Mouse (Mus musculus): ENCODE results near the gene Col19a1. TPM values are rescaled to one million over a fixed set of nuclear protein-coding genes. Genes with fewer than 3 reads are reported as not detected.

Col19a1 gene
- total RNA-seq, 2 experiments from 2014 or later, result 0.18 to 0.33 TPM

DNA sequence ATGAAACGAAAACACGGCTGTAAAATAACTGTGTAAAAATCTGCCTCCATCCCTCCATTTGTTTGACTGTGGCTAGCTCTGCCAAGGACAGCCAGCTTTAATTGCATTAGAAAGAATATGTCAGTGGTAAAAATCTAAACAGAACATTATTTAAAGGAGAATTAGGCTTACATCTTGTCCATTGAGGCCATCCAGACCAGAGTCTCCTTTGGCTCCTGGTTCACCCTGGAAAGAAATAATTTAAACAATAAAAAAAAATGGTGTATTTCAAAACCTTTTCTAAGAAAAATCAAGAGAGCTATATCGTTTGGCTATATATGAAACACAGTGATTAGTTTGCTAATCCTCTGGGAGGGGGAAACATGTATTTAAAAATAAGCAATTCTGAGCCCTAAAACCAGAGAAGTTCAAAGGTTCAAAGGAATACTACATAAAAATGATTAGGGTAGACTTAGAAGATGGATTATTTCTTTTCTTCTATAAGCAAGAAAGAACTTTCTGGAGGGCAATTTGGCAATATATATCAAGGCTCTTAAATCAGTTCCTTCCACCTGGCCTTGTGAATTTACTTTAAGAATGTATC, 125.9 kb downstream of the Col19a1 start:
- no peak for DNase-seq

DNA sequence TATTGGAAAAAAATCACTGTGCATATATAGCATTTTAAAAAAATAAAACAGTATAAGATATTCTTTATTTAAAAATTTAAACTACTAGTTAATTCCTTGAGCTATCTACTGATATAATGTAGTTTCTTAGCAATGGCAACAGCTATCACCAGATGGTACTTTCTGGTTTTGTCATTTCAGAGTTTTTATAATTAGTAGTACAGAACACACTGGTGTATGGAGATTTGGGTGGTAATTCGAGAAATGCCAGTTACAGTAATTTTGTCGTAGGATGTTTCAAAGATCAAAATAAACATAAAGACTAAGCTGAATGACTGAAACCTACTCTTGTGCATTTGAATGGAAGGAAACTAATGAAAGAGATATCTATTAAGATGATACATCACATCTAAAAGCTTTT, 129.3 kb downstream of the Col19a1 start:
- DNase-seq, result no peak

GRCm38 (mm10) chr1:24452572-24453269, 134.6 kb downstream of the Col19a1 start:
- no peak for DNase-seq

GRCm38 (mm10) chr1:24452159-24452558, 135.1 kb downstream of the Col19a1 start:
- DNase-seq, result no peak

DNA sequence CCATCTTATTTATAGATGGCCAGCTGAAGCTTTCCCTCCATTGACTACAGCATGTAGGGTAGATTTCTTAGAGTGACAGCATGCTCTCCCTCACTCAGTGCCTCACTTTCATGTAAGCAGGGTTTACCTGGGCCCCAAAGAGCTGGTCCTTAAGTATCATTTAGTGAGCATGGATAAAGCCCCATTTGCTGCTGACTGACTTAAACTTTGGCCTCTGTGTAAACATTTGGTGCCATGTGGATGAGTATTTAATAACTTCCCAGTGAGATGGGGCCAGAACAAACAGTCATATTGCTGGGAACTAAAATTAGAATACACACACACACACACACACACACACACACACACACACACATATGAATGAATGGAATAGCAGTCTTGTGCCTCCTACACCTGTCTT, 149.8 kb downstream of the Col19a1 start:
- DNase-seq, result no peak

DNA sequence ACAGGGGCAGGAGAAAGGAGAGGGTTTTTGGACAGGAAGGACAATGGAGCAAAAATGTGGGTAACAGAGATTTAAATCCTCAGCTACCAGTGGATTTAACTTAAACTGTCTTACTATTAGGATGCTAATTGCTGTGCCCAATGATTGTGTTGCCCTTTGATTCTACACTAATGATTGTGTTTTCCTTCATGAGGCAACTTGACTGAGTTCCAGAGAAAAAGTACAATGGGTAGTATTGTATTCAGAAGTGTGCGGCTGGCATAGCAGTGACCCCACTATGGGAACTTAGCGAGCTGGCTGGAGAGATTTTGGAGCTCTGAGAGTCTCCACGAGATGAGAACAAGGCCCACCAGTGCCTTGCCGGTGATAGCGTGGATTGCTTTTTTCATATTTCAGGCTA, 159.0 kb downstream of the Col19a1 start:
- no peak for DNase-seq

DNA sequence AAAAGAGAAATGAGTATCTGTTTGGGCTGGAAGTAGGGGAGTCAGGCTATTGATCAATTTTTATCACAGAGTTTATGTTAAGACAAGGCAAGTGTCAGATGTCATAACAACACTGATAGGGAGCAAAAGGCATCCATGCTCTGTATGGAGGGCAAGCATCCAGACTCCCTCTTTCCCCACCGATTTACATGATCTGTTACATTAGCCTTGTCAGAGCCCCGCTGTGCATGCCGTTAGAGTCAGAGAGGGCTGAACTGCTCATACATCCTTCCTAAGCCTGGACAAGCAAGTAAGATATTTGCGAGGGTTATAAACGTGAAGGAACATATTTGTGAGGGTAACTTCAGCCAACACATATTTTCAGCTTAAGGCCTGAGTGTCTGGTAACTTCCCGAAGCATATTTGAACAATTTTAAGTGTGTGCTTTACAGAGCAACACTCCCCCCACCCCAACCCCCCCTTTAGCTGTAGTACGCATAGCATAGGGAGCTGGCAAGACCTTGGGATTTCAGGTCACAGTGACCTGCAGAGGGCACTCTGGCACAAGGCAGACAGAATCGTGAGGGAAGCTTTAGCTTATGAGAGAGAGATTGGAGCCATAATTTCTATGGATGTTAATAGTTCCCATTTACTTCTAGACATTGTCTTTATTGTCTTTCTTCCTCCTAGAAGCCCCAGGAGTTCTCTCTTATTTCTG, 209.0 kb downstream of the Col19a1 start:
- peak; percentile 48 for DNase-seq

DNA sequence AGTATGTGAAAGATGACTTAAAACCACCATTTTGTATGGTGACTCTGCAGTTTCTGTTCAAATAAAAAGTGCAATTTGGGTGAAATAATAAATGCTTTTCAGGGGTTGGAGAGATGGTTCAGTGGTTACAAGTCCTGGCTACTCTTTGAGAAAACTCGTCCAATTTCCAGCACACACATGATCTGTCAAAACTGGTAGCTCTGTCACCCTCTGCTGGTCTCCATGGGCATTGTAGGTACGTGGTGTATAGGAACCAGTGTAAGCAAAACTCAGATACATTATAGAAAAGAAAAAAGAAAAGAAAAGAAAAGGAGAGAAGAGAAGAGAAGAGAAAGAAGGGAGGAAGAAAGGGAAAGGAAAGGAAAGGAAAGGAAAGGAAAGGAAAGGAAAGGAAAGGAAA, 212.4 kb downstream of the Col19a1 start:
- DNase-seq, result peak; percentile 44

DNA sequence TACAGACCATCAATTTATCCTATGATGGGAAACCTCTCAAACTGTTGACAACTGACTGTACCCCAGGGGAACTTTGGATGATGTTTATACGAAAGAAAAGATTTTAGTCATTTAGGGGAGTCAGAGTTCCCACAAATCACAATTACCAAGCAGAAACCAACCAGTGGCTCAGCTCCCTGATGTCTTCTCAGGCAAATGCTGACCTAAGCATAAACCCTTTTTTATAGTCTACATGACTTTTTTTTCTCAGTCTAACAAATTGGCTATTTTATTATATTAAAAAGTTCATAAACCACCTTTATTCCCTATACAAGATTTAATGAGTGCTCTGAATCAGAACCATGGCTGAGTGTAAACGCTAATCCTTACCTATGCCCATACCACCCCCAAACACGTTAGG, 213.6 kb downstream of the Col19a1 start:
- no peak for DNase-seq

GRCm38 (mm10) chr1:24372471-24373258, 214.6 kb downstream of the Col19a1 start:
- no peak for DNase-seq

DNA sequence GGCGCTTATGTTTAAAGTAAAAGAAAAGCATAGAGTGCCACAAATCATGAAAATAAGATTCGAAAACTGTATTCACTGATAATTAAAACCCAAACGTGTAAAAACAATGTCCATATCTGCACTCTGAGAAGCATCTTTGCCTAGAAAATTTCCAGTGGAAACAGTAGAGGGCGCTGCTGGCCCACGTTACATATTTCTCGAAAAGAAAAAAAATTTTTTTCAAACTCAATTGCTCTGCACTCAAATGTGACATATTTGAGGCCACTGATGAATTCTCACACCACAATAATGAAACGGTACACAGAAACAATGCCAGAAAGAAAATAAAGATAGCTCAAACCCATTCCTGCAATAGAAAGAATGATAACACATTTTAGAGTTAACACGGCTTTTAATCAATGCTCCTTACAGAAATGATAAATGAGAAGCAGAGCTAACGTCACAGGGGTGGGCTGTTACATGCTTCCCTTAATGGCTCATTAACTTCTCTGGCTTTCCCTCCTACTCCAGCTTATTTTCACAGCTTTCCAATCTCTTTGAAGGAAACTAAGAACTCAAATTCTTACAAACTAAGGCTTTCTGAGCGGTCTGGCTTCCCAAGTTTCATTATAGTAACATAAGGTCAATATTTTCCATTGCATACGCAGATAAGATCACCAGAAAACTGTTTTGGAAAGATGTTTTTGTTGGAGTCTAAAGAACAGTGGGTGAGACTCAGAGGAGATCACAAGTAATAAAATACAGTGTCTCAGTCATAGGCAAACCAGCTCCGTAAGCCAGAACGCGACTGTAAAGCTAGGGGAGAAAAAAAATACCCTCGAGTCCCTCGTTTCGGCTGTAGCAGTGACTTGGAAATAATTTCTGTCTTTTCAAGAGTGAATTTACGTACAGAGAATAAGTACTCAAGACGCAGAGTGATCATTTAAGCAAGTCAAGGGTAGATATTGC, 219.4 kb downstream of the Col19a1 start:
- peak; percentile 41 for DNase-seq

- no peak for DNase-seq
These were observed 222.5 kb downstream of the Col19a1 start for GRCm38 (mm10) chr1:24364775-24365174.

DNA sequence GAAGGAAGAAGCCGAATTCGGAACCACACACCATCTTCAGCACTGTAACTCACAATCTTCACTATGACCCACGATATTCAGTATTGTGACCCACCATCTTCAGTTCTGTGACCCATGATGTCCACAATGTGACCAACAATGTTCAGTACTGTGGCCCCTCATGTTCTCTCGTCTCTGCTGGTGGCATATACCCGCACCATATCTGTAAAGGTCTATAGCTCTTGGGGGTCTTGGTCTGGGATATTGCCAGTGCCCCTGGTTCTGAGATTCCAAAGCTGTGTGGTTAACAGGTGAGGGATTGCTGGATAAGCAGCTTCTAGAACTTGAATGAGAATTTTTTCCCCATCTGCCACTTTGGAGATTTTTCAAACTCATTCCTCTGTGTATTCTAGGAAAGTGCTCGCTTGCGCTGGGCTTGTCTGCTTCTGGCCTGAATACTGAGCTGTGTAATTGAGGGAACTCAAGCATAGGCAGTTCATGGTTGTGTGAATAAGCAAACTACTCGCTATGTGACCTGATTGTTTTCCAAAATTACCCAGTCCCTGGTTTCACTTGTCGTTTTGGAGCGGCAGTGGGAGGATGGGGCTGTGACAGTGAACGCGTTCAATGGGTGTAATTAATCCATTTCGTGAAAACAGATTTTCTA, 225.2 kb downstream of the Col19a1 start:
- DNase-seq, result no peak

DNA sequence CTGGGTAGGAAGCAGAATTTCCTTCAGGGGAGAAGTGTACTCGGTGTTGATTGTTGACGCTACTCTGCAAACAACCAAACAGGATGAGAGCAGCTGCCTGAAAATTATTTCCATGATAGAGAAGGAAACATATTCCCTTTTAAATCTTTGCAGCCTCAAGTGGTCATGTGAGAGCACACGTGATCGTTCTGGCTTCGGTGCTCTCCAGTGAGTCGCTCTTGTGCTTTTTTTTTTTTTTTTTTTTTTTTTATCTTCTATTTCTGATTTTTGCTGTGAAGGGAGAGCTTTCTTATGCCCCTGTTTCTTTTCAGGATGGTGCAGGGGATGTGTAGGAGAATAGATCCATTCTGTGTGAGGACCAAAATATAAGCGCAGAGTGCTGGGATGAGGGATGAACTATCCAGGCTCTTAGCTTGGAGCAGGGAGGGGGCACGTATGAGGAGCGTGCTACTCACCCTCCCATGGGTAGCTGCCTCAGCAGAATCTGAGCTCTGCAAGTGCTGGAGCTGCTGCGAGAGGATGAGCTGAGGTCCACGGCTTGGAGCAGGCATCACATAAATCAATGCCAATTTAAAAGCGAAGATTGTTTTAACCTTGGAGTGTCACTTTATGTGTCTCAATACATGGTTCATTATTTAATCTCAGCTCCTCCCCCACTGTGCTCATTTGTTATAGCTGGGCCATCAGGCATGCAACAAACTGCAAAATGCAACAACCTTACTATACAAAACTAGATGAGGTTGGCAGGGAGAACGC, 237.6 kb downstream of the Col19a1 start:
- no peak for DNase-seq

- DNase-seq, result no peak
These were observed 239.6 kb downstream of the Col19a1 start for GRCm38 (mm10) chr1:24347621-24348160.

GRCm38 (mm10) chr1:24337556-24338275, 249.6 kb downstream of the Col19a1 start:
- no peak for DNase-seq

GRCm38 (mm10) chr1:24336051-24336450, 251.2 kb downstream of the Col19a1 start:
- no peak for DNase-seq

DNA sequence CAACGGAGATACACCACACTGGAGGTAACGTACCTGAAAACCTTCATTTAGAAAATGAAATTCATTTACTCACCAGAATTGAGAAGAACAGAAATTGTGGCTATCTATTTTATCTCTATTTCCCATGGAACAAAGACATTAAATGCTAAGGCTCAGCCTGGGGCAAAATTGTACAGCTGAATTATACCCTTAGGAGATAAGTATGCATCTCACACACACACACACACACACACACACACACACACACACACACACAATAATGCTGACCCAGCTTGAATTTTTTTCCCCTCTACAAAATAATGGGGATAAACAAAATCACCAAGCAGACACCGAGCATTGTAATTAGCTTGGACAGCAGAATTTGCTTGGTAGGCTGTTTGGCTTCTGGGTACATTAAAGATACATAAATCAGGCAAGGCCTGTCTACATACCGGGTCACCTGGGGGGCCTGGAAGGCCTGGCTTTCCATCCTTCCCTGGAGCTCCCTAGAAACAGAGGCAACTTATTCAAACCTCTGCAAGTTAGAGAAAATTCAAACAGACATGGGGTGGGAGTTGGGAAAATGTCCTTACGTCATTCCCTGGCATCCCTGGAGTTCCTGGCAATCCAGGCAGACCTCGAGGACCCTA, 270.2 kb downstream of the Col19a1 start:
- no peak for DNase-seq

- DNase-seq, result no peak
These were observed 270.8 kb downstream of the Col19a1 start for GRCm38 (mm10) chr1:24316490-24316889.

All from adrenal gland, postnatal 10 days (tissue).